Mouse (Mus musculus) spleen, postnatal 4 days (tissue): ENCODE data around the gene Ssu72.
A peak's percentile ranks its signal among the peaks of the same experiment; 100 is the strongest.
"Not testable (repeated sequence)": the region's sequence is repeated elsewhere in the genome, so short reads cannot be mapped to it uniquely, and the experiment has no call there.

Source experiments
- DNase-seq, 2 experiments: peaks; one replicate each; pipeline ENCODE4 v3.0.0; 2022; ENCODE audit warnings: low spot score in 2 of 2

Ssu72 gene

GRCm38 (mm10) chr4:155704721-155705591 lies at the start of gene Ssu72:
Gene Ssu72, plus strand, starts transcription at chr4:155704800.
- DNase-seq: peak; percentile 92 to 97

- no peak for DNase-seq
Observed at GRCm38 (mm10) chr4:155656214-155656751, 48.3 kb upstream of the Ssu72 start.

GRCm38 (mm10) chr4:155658961-155659360 lies 45.6 kb upstream of the Ssu72 start:
- no peak for DNase-seq

GRCm38 (mm10) chr4:155660641-155661040 lies 44.0 kb upstream of the Ssu72 start:
- no peak for DNase-seq

GRCm38 (mm10) chr4:155666903-155667302 lies 37.7 kb upstream of the Ssu72 start:
- DNase-seq: no peak

GRCm38 (mm10) chr4:155668689-155669597 lies 35.7 kb upstream of the Ssu72 start, which contains the start of gene Mib2:
Gene Mib2, minus strand, starts transcription at chr4:155669198.
- DNase-seq: peak; percentile 95 to 98

- DNase-seq: no peak
Observed at GRCm38 (mm10) chr4:155669598-155670075, 35.0 kb upstream of the Ssu72 start.

- DNase-seq: peak in 1 of 2 experiments; percentile 48
Observed at GRCm38 (mm10) chr4:155670236-155670635, 34.4 kb upstream of the Ssu72 start.

- DNase-seq: no peak
Observed at GRCm38 (mm10) chr4:155672082-155672481, 32.5 kb upstream of the Ssu72 start.

- DNase-seq: peak in 1 of 2 experiments; percentile 58
Observed at GRCm38 (mm10) chr4:155675991-155676390, 28.6 kb upstream of the Ssu72 start.

GRCm38 (mm10) chr4:155683670-155684277 lies 20.8 kb upstream of the Ssu72 start:
- not testable (repeated sequence) for DNase-seq

GRCm38 (mm10) chr4:155687764-155688163 lies 16.8 kb upstream of the Ssu72 start:
- not testable (repeated sequence) for DNase-seq

GRCm38 (mm10) chr4:155690571-155691375 lies 13.8 kb upstream of the Ssu72 start:
- DNase-seq: no peak

- DNase-seq: no peak
Observed at GRCm38 (mm10) chr4:155692421-155692820, 12.2 kb upstream of the Ssu72 start.

GRCm38 (mm10) chr4:155694111-155694481 lies 10.5 kb upstream of the Ssu72 start, which contains the start of gene Fndc10:
Gene Fndc10, plus strand, starts transcription at chr4:155694342.
- DNase-seq: peak; percentile 40 to 74

GRCm38 (mm10) chr4:155694482-155695401 lies 9.9 kb upstream of the Ssu72 start:
- peak; percentile 42 to 74 for DNase-seq

- no peak for DNase-seq
Observed at GRCm38 (mm10) chr4:155695531-155696062, 9.0 kb upstream of the Ssu72 start.

GRCm38 (mm10) chr4:155696261-155697255 lies 8.0 kb upstream of the Ssu72 start:
- no peak for DNase-seq
